Mouse (Mus musculus): ENCODE data around the gene Kctd7.

Gene Kctd7

GRCm38 (mm10) chr5:130144334-130145312 lies at the start of gene Kctd7:
Gene Kctd7 (plus strand): TSS chr5:130144861.
- DNase-seq (ENCODE audit: low spot score) = peak; percentile 98

GRCm38 (mm10) chr5:130096754-130097153 lies 47.9 kb upstream of the Kctd7 start:
- peak; percentile 52 for DNase-seq (ENCODE audit: low spot score)

GRCm38 (mm10) chr5:130097837-130098236 lies 46.8 kb upstream of the Kctd7 start:
- DNase-seq (ENCODE audit: low spot score) = no peak

- DNase-seq (ENCODE audit: low spot score) = no peak
These were observed 42.9 kb upstream of the Kctd7 start for GRCm38 (mm10) chr5:130101724-130102123.

- DNase-seq (ENCODE audit: low spot score) = no peak
These were observed 35.3 kb upstream of the Kctd7 start for GRCm38 (mm10) chr5:130109348-130109747.

- DNase-seq (ENCODE audit: low spot score) = no peak
These were observed 33.8 kb upstream of the Kctd7 start for GRCm38 (mm10) chr5:130110632-130111464.

- no peak for DNase-seq (ENCODE audit: low spot score)
These were observed 32.0 kb upstream of the Kctd7 start for GRCm38 (mm10) chr5:130112653-130113052.

GRCm38 (mm10) chr5:130116116-130116515 lies 28.5 kb upstream of the Kctd7 start:
- no peak for DNase-seq (ENCODE audit: low spot score)

- no peak for DNase-seq (ENCODE audit: low spot score)
These were observed 27.8 kb upstream of the Kctd7 start for GRCm38 (mm10) chr5:130116857-130117256.

GRCm38 (mm10) chr5:130117932-130118331 lies 26.7 kb upstream of the Kctd7 start:
- DNase-seq (ENCODE audit: low spot score) = no peak

- DNase-seq (ENCODE audit: low spot score) = no peak
These were observed 25.4 kb upstream of the Kctd7 start for GRCm38 (mm10) chr5:130119236-130119635.

- DNase-seq (ENCODE audit: low spot score) = no peak
These were observed 24.5 kb upstream of the Kctd7 start for GRCm38 (mm10) chr5:130120070-130120736.

- DNase-seq (ENCODE audit: low spot score) = no peak
These were observed 23.8 kb upstream of the Kctd7 start for GRCm38 (mm10) chr5:130120904-130121303.

- no peak for DNase-seq (ENCODE audit: low spot score)
These were observed 22.3 kb upstream of the Kctd7 start for GRCm38 (mm10) chr5:130122355-130122754.

- no peak for DNase-seq (ENCODE audit: low spot score)
These were observed 20.4 kb upstream of the Kctd7 start for GRCm38 (mm10) chr5:130124271-130124670.

GRCm38 (mm10) chr5:130128686-130129523 lies 15.8 kb upstream of the Kctd7 start:
- no peak for DNase-seq (ENCODE audit: low spot score)

GRCm38 (mm10) chr5:130129524-130129793 lies 15.2 kb upstream of the Kctd7 start:
- no peak for DNase-seq (ENCODE audit: low spot score)

GRCm38 (mm10) chr5:130136597-130136996 lies 8.1 kb upstream of the Kctd7 start:
- DNase-seq (ENCODE audit: low spot score) = no peak

GRCm38 (mm10) chr5:130139393-130139792 lies 5.3 kb upstream of the Kctd7 start:
- peak; percentile 89 for DNase-seq (ENCODE audit: low spot score)

GRCm38 (mm10) chr5:130141138-130141537 lies 3.5 kb upstream of the Kctd7 start:
- no peak for DNase-seq (ENCODE audit: low spot score)

GRCm38 (mm10) chr5:130142041-130142440 lies 2.6 kb upstream of the Kctd7 start:
- no peak for DNase-seq (ENCODE audit: low spot score)

- no peak for DNase-seq (ENCODE audit: low spot score)
These were observed 1.6 kb upstream of the Kctd7 start for GRCm38 (mm10) chr5:130143101-130143500.
